Mouse (Mus musculus) hindbrain, embryonic 13.5 days (tissue): ENCODE measurements at regions not wholly inside any gene's neighbourhood (a gene's known extent, or its start where the extent isn't known, plus 50 kb on each side); places are given as distances from the start of the nearest gene placed in this dataset.

ENCODE experiments used
- ATAC-seq: fragments of 200-750 bp; cut with Nextera tagmentation; 2 replicates; pipeline ENCODE4 v1.8.0; 2017; ENCODE audit warnings: moderate TSS enrichment; ENCODE audit not compliant: low FRiP score
- H3K27ac ChIP-seq: fragments of 300-500 bp; sonication (generic); 2 replicates; pipeline ENCODE4 v1.5.1; 2015; ENCODE audit warnings: inconsistent platforms, mild to moderate bottlenecking, moderate library complexity
- H3K27me3 ChIP-seq: fragments of 300-500 bp; sonication (generic); 2 replicates; pipeline ENCODE4 v1.6.1; 2015; ENCODE audit warnings: mild to moderate bottlenecking, inconsistent platforms
- H3K36me3 ChIP-seq: fragments of 300-500 bp; sonication (generic); 2 replicates; pipeline ENCODE4 v1.6.1; 2015; ENCODE audit warnings: mild to moderate bottlenecking, inconsistent platforms
- H3K4me1 ChIP-seq: fragments of 300-500 bp; sonication (generic); replicated peaks from 2 replicates; pipeline ENCODE4 v1.6.1; 2015; ENCODE audit warnings: inconsistent platforms
- H3K4me2 ChIP-seq: fragments of 300-500 bp; sonication (generic); 2 replicates; pipeline ENCODE4 v1.6.1; 2015; ENCODE audit warnings: inconsistent platforms, mild to moderate bottlenecking, moderate library complexity
- H3K4me3 ChIP-seq: fragments of 300-500 bp; sonication (generic); 2 replicates; pipeline ENCODE4 v1.5.1; 2015; ENCODE audit warnings: mild to moderate bottlenecking, inconsistent platforms
- H3K9ac ChIP-seq: fragments of 300-500 bp; sonication (generic); 2 replicates; pipeline ENCODE4 v1.6.1; 2015; ENCODE audit warnings: mild to moderate bottlenecking, inconsistent platforms
- H3K9me3 ChIP-seq: fragments of 300-500 bp; sonication (generic); 2 replicates; pipeline ENCODE4 v1.6.1; 2016; ENCODE audit warnings: inconsistent platforms
- WGBS: fragments of 180-500 bp; shearing (Covaris S2); methylation state at CpG from one replicate; pipeline ENCODE4 v1.1.7; 2015; 5-methylcytosine and 5-hydroxymethylcytosine counted together

DNA sequence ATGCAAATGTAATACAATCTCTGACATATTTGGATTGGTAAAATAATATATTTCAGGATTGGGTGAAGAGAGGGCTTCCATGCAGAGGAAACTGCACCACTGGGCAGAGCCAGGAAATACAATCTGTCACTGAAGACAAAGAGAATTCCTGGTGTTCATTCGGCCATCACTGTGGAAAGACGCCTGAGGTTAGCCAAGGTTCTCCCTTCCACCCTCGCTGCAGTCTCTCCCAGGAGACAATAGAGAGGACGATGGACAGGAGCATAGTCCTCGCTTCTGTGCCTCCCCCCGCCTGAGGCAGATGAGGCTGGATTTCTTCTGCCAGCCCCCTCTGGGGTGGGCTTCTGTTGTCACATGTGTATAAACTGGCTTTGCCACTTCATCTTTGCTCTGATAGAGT lies 660.6 kb downstream of the Tmem114 start:
- Histone ChIP-seq H3K27ac (peak overlapping the region; percentile 67), H3K9ac (no peak overlapping the region)

DNA sequence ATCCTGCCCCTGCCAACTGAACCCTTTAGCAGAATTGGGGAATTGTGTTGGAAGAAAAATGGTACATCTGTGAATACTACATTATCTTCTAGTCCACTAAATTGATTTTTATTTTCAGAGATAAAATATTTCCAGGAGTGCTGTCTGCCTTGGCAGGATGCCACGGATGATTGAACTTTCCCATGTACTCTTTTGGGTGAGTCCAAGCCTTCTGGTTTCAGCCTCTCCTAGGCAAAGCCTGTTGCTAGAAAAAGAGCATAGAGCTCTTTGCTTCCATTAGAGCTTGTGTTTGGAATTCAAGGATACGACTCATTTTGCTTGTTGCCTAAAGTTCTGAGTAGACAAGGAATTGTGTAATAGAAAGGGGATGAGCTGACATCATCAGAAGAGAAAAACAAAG lies 696.8 kb downstream of the Tmem114 start:
- Histone ChIP-seq H3K4me1 (no peaks in the 10 kb centered on the region), H3K27ac (no peak overlapping the region), H3K36me3 (no peaks in the 10 kb centered on the region), H3K9me3 (no peaks in the 10 kb centered on the region), H3K27me3 (no peaks in the 10 kb centered on the region), H3K9ac (no peak overlapping the region), H3K4me2 (no peak overlapping the region), H3K4me3 (no peak overlapping the region)
- 74% methylated on average over 2 of the region's 2 CpGs for WGBS
- ATAC-seq: no peak

More for the DNA sequence above, 660.6 kb downstream of the Tmem114 start:
- H3K4me3 ChIP-seq: no peak overlapping the region
- peak; percentile 36; the same call in 1 of the 2 replicates for ATAC-seq
- no peak overlapping the region for H3K4me2 ChIP-seq
- WGBS: 13% methylated on average over 6 of the region's 6 CpGs
- H3K4me1 ChIP-seq: peaks cover 15% of the 10 kb centered on the region
- H3K9me3 ChIP-seq: no peaks in the 10 kb centered on the region
- no peaks in the 10 kb centered on the region for H3K27me3 ChIP-seq
- no peaks in the 10 kb centered on the region for H3K36me3 ChIP-seq

DNA sequence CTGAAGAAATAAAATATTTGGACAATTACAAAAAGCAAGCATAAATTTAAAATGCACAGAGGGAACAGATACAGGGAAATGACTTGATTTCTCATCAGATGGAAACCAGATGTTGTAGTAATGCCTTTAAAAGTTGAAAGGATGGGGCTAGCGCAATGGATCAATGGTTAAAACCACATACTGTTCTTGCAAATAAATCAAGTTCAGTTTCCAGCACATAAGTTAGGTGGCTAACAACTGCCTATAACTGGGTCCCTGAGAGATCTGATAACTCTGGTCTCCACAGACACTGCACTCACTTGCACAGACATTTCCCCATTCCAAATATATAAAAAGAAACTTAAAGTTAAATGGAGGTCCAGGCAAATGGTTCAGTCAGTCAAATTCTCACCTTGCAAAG lies 699.7 kb downstream of the Tmem114 start:
- H3K4me1 ChIP-seq: no peaks in the 10 kb centered on the region
- no peaks in the 10 kb centered on the region for H3K27me3 ChIP-seq
- H3K27ac ChIP-seq: no peak overlapping the region
- no peak for ATAC-seq
- no peak overlapping the region for H3K9ac ChIP-seq
- H3K4me3 ChIP-seq: no peak overlapping the region
- H3K36me3 ChIP-seq: no peaks in the 10 kb centered on the region
- H3K9me3 ChIP-seq: no peaks in the 10 kb centered on the region
- WGBS: 86% methylated on average over 1 of the region's 1 CpGs
- H3K4me2 ChIP-seq: no peak overlapping the region

DNA sequence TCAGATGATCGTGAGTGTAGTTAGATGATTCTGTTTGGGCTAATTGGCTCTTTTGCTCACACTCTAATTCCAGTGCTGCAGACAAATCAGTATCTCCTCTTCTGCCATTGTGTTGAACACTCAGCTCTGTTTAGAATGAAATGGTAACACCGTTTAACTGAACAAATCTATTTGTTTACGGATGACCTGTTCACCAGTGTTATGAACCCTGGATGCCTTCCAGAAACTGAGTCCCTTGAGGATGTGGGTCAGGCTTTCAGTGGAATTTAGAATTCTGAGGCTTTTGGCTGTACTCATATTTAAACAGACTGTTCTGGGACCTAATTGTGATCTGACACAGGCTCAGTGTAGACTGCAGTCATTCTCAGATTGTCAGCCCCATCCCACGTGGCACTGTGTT lies 723.5 kb downstream of the Tmem114 start:
- H3K27me3 ChIP-seq: no peaks in the 10 kb centered on the region
- H3K4me3 ChIP-seq: no peak overlapping the region
- no peak overlapping the region for H3K27ac ChIP-seq
- H3K9me3 ChIP-seq: no peaks in the 10 kb centered on the region
- no peaks in the 10 kb centered on the region for H3K4me1 ChIP-seq
- no peak overlapping the region for H3K4me2 ChIP-seq
- 39% methylated on average over 4 of the region's 4 CpGs for WGBS
- H3K9ac ChIP-seq: no peak overlapping the region
- ATAC-seq: no peak
- H3K36me3 ChIP-seq: no peaks in the 10 kb centered on the region

DNA sequence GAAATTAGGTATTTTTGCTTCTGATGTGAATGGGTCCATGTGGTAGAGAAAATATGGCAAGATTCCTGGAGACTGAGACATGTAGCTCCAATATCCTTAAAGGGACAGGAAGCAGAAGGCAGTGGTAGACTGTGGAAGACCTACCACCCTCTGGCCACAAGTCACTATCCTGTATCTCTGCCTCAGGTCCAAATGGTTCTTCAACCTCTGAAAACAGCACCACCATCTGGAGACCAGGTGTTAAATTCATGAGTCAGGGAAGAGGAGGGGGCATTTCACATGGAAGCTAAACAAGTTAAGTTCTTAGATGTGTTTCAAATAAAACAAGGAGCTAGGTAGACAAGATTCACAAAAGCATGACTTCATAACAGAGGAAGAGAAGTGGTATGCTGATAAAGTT lies 739.5 kb downstream of the Tmem114 start:
- Histone ChIP-seq H3K27me3 (no peaks in the 10 kb centered on the region), H3K4me1 (no peaks in the 10 kb centered on the region), H3K9ac (no peak overlapping the region), H3K4me3 (no peak overlapping the region), H3K36me3 (no peaks in the 10 kb centered on the region), H3K4me2 (no peak overlapping the region), H3K27ac (no peak overlapping the region), H3K9me3 (no peaks in the 10 kb centered on the region)
- no peak for ATAC-seq

DNA sequence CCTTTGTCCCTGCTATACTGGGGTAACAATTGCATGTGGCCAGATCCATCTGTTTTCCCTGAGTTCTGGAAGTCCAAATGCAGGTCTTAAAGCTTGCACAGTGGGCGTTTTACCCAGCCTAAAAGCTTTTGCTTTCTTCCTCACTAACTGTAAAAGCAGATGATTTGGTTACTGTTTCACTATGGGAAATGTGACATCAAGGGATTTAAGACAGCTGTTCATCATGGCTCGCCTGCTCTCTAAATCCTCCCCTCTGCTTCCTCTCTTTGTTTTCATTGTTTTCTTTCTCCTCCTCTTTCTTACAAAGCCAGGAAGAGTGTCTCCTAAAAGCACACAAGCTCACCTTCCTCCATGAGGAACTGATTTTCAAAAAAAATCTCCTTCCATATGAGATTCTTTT lies 758.8 kb downstream of the Tmem114 start:
- Histone ChIP-seq H3K4me2 (no peak overlapping the region), H3K36me3 (no peaks in the 10 kb centered on the region), H3K9ac (no peak overlapping the region), H3K27me3 (no peaks in the 10 kb centered on the region), H3K27ac (no peak overlapping the region), H3K4me1 (no peaks in the 10 kb centered on the region), H3K9me3 (no peaks in the 10 kb centered on the region), H3K4me3 (no peak overlapping the region)
- 31% methylated on average over 2 of the region's 2 CpGs for WGBS
- no peak for ATAC-seq

DNA sequence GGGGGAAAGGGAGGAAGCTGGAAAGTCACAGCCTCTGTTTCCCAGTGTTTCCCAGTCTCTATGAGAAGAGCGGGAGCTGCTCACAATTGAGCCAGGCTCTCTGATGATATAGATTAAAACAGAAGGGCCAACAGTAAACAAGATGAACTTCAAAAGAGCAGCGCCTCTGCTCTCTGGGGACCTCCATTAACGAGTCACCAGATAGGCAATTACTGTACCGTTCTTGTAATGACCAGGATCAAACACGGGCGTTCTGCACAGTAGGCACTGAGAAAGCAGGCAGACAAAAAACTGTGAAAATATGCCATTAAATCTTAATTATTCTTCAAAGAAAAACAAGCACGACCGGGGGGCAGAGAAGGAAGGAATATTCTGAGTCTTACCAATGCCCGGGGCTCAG lies 766.8 kb downstream of the Tmem114 start:
- 60% methylated on average over 9 of the region's 9 CpGs for WGBS
- ATAC-seq: no peak

DNA sequence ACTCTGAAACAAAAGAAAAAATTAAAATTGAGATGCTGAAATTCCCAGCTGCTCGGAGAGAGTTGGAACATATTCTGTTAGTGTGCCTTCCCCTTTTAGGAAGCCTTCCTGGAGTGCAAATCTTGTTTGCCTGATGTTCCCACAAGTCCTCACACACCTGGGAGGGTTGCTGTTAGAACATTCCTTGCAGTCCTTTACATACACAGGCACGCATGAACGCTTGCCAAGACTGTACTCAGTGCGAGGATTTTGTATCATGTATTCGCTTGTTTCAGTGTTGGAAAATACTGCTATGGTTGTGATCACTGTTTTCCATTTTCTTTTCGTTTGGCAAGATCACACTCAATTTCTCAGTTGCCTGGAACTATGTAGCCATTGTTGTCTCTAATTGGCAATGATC lies 770.5 kb downstream of the Tmem114 start:
- Histone ChIP-seq H3K4me1 (peaks cover 10% of the 10 kb centered on the region; the same call in 1 of the 2 replicates), H3K36me3 (no peaks in the 10 kb centered on the region), H3K27me3 (no peaks in the 10 kb centered on the region), H3K4me2 (no peak overlapping the region), H3K4me3 (no peak overlapping the region), H3K27ac (no peak overlapping the region), H3K9me3 (no peaks in the 10 kb centered on the region), H3K9ac (no peak overlapping the region)
- ATAC-seq: no peak
- 92% methylated on average over 6 of the region's 6 CpGs for WGBS

More for the DNA sequence above, 766.8 kb downstream of the Tmem114 start:
- Histone ChIP-seq H3K27ac (no peak overlapping the region), H3K9ac (no peak overlapping the region), H3K4me3 (no peak overlapping the region), H3K4me2 (no peak overlapping the region), H3K9me3 (no peaks in the 10 kb centered on the region), H3K27me3 (no peaks in the 10 kb centered on the region), H3K36me3 (no peaks in the 10 kb centered on the region), H3K4me1 (peaks cover 5% of the 10 kb centered on the region; the same call in 1 of the 2 replicates)

DNA sequence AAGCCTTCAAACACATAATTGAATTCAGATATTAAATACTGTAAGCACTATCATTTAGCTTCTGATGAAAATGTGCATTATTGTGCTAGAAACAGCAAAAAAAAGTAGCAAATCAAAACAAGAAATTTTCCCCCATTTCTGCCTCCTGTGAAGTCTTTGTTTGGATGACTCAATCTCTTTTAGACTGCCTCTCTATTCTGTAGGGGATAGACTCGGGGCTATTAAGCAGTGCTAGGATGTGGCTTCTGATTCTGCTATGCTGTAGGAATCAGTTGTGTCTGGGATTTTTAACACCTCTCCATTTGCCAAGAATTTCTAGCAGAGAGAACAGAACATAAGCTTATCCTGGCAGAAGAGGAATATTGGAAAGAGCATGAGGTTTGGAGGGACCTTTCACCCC lies 775.2 kb downstream of the Tmem114 start:
- Histone ChIP-seq H3K4me1 (0 out of 2 replicates have a peak, but pooled peaks cover 5% of the 10 kb centered on the region), H3K9ac (no peak overlapping the region), H3K27ac (no peak overlapping the region), H3K4me3 (no peak overlapping the region), H3K27me3 (no peaks in the 10 kb centered on the region), H3K36me3 (no peaks in the 10 kb centered on the region), H3K9me3 (no peaks in the 10 kb centered on the region), H3K4me2 (no peak overlapping the region)
- WGBS: 38% methylated on average over 1 of the region's 1 CpGs
- no peak for ATAC-seq

DNA sequence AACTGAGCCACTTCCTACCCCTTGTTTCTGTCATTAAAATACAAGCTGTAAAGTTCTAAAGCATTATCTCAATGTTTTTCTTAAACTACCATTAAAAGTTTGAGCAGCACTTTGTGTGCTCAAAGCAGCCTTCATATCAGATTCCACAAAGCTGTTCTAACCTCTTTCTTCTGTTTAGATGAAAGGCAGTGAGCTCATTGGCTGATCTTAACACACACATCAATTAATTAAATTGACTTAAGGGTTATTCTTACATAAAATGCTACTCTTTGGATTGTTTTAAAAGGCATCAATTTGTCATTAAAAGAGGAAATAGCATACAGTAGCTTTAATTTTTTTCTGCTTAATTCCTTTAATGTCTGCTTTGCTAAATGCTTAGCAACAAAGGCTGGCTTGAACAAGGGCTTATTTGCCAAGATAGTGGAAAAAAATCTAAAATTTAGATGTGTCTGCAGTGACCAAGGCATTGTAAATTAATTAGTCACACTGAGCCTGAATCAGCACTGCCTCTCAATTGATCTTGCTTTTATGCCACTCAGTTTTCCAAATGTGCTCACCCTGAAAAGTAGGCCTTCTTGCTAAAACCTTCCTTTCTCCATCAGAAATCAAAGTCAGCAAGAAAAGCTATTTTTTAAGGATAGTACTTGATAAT lies 777.5 kb downstream of the Tmem114 start:
- H3K4me3 ChIP-seq: no peak overlapping the region
- ATAC-seq: no peak
- H3K4me2 ChIP-seq: no peak overlapping the region
- H3K27ac ChIP-seq: no peak overlapping the region
- H3K36me3 ChIP-seq: no peaks in the 10 kb centered on the region
- 0 out of 2 replicates have a peak, but pooled peaks cover 5% of the 10 kb centered on the region for H3K4me1 ChIP-seq
- H3K9me3 ChIP-seq: no peaks in the 10 kb centered on the region
- no peaks in the 10 kb centered on the region for H3K27me3 ChIP-seq
- H3K9ac ChIP-seq: no peak overlapping the region

DNA sequence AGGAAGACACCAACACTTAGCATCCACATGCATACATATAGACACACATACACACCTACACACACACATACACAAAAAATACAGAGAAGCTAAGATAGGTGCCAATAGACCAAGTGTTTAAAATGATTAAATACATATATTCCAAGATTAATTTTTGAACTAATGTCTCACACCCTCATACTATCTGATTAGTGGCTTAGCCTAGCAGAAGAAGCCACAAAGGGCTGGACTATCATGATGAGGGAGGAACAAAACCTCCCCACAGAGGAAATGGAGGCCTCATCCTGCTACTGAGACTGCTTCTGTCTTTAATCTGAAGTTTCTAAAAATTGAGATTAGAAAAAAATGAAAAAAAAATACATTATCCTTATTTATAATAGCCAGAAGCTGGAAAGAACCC lies 780.6 kb downstream of the Tmem114 start:
- ATAC-seq: no peak

DNA sequence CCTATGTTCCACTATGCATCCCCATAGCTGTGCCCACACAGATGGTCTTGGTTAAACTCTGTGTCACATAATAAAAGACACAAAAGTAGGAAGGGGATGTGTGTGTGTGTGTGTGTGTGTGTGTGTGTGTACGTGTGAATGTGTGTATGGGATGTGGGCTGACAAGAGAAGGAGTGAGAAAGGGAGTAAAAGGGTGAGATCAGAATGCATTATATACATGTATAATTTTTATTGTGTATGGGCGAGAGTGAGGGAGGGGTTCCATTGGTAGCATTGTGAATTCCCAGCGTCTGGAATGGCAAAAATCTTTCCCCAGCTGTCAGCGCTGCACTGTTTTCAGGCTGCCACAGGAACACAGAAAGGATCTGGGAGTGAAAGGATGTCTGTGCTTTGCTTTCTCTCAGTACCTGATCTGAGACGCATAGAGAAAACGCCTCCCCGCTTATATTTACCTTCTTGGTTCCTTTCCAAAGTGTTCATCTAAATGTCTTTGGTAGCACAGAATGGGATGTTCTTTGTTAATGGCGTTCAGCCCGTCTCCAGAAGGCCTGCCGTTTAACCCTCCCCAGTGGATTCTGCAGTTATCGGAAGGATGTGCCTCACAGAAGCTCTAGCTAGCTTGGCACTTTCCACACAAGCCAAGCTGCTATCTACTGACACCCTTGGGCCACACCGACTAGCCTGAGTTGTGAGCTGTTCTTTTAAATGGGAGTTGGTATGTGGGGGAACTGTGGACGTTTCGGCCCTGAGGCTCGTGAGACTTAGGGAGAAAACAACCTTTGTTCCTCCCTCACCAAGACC lies 785.8 kb downstream of the Tmem114 start:
- ATAC-seq: 0 out of 2 replicates have a peak, but pooled peaks have one; percentile 32
- no peak overlapping the region for H3K4me3 ChIP-seq
- peak overlapping the region; percentile 43; the same call in 1 of the 2 replicates for H3K9ac ChIP-seq
- H3K27me3 ChIP-seq: no peaks in the 10 kb centered on the region
- no peaks in the 10 kb centered on the region for H3K36me3 ChIP-seq
- H3K27ac ChIP-seq: peak overlapping the region; percentile 69
- H3K9me3 ChIP-seq: no peaks in the 10 kb centered on the region
- H3K4me1 ChIP-seq: peaks cover 34% of the 10 kb centered on the region
- no peak overlapping the region for H3K4me2 ChIP-seq
- WGBS: 36% methylated on average over 15 of the region's 15 CpGs

More for the DNA sequence above, 780.6 kb downstream of the Tmem114 start:
- no peak overlapping the region for H3K4me2 ChIP-seq
- peaks cover 3% of the 10 kb centered on the region for H3K4me1 ChIP-seq
- no peak overlapping the region for H3K9ac ChIP-seq
- no peaks in the 10 kb centered on the region for H3K36me3 ChIP-seq
- no peak overlapping the region for H3K27ac ChIP-seq
- no peak overlapping the region for H3K4me3 ChIP-seq
- H3K27me3 ChIP-seq: no peaks in the 10 kb centered on the region
- H3K9me3 ChIP-seq: no peaks in the 10 kb centered on the region

DNA sequence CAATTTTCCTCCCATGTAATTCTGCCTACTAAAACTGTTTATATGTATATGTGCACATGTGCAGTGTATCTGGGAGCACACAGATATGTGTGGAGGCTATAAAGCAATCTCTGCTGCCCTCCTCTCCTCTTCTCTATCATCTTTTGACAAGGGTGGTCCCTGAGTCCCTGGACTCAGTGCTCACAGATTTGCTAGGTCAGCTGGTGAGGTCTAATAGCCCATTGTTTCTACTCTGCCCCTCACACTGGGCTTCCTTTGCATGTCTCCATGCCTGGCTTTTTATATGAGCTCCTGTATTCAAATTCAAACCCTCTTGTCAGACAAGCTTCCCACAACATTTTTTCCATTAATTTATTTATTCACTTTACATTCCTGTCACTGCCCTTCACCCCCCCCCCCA lies 786.9 kb downstream of the Tmem114 start:
- ATAC-seq: no peak
- Histone ChIP-seq H3K27ac (peak overlapping the region; percentile 62), H3K9ac (no peak overlapping the region), H3K27me3 (no peaks in the 10 kb centered on the region), H3K4me2 (no peak overlapping the region), H3K9me3 (no peaks in the 10 kb centered on the region), H3K36me3 (no peaks in the 10 kb centered on the region), H3K4me3 (no peak overlapping the region), H3K4me1 (peaks cover 34% of the 10 kb centered on the region)
